Comparison of ENCODE assay signal across 9 mouse cellular contexts in the genomic region with DNA sequence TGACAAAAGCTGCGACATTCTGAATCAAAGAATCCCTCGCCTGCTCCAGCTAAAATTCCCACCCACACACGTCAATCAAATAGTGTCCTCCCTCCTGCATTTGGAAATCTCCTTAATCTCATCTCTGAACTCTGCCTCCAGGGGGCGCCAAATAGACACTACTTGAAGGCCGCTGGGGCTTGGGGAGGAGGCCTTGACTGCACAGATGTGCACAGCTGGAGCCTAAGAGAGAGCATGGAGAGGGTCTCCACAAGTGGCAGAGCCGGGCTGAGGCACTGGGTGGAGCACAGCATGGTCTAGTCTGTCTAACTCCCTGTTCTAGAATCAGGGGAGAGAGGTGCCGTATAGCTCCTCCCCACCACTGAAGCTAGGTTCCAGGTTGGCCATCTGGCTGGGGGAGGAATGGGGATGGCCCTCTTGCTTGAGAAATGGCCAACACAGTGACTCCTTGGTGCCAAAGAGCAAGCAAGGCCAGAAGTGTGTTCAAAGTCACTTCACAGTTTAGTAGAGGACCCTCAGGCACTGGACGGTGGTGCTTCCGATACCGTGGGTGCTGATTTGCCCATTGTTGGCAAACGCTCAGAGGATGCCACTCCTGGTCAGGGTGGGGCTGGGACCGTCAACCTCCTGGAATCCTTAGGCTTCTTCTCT. TPM values are rescaled to one million over a fixed set of nuclear protein-coding genes. Genes with fewer than 3 reads are reported as not detected.
DNase-seq lines count a peak whose midpoint lies in the region; ATAC-seq and TF ChIP-seq lines count a peak whose summit lies in the region.
"Had no signal": no experiment of that assay in that cellular context is flagged by ENCODE, and none has a peak within 500 bp of the region (broad histone marks: within the 10 kb centered on the region; RNA-seq: fewer than 3 reads in every experiment).

No protein-coding gene starts in this region.

- H3K9ac ChIP-seq in ES-E14 (ENCODE audit: insufficient read depth, low read depth, low read length, poor library complexity, severe bottlenecking) = no peak overlapping the region
- no peak overlapping the region for H3K9ac ChIP-seq in forebrain, embryonic 11.5 days (ENCODE audit: low read length)
- H3K9ac ChIP-seq in hindbrain, embryonic 12.5 days = no peak overlapping the region

- no peaks in the 10 kb centered on the region for H3K4me1 ChIP-seq in ES-E14 (ENCODE audit: control insufficient read depth in 2 of 2, insufficient read depth in 2 of 2, low read length in 2 of 2, poor library complexity in 1 of 2)
- H3K4me1 ChIP-seq in bone marrow macrophage, adult 2 months (ENCODE audit: control insufficient read depth, insufficient read depth, low read length) = peaks cover 5% of the 10 kb centered on the region; the same call in 1 of the 2 replicates
- no peaks in the 10 kb centered on the region for H3K4me1 ChIP-seq in forebrain, embryonic 11.5 days (replicated peaks; ENCODE audit: control insufficient read depth, insufficient read depth, low read length)
- peaks cover 2% of the 10 kb centered on the region; the same call in 1 of the 2 replicates for H3K4me1 ChIP-seq in hindbrain, embryonic 12.5 days

- peak; percentile 79 for DNase-seq in ES-E14 (ENCODE audit: low read depth, low spot score)
- peak; percentile 86 for DNase-seq in forebrain, embryonic 11.5 days (ENCODE audit: low spot score)
- DNase-seq in layer of hippocampus, postnatal 10 days (ENCODE audit: low spot score in 2 of 2) = peak; percentile 86 to 87
- peak; percentile 92 for DNase-seq in lung, postnatal 36 days
- peak; percentile 64 for DNase-seq in skeletal muscle tissue, adult 2 months (ENCODE audit: low read depth, low spot score)
- DNase-seq in urinary bladder, postnatal 4 days (ENCODE audit: low spot score in 2 of 2) = peak; percentile 71 to 88

- no peaks in the 10 kb centered on the region for H3K27me3 ChIP-seq in forebrain, embryonic 11.5 days (ENCODE audit: control insufficient read depth, insufficient read depth, low read length)
- peaks cover 2% of the 10 kb centered on the region; the same call in 1 of the 2 replicates for H3K27me3 ChIP-seq in hindbrain, embryonic 12.5 days

- no peak overlapping the region for H3K27ac ChIP-seq in ES-E14 (ENCODE audit: insufficient read depth, low read depth, low read length, poor library complexity, severe bottlenecking)
- H3K27ac ChIP-seq in bone marrow macrophage, adult 2 months (ENCODE audit: insufficient read depth, low read depth, low read length) = no peak overlapping the region
- H3K27ac ChIP-seq in forebrain, embryonic 11.5 days (ENCODE audit: low read depth, low read length) = no peak overlapping the region
- H3K27ac ChIP-seq in hindbrain, embryonic 12.5 days = no peak overlapping the region

- no peak for ATAC-seq in forebrain, embryonic 11.5 days (replicated peaks; ENCODE audit: low FRiP score)
- peak; percentile 54; the same call in 1 of the 2 replicates for ATAC-seq in hindbrain, embryonic 12.5 days (ENCODE audit: low FRiP score)

- no peaks in the 10 kb centered on the region for H3K9me3 ChIP-seq in ES-E14 (ENCODE audit: control insufficient read depth, insufficient read depth, low read depth, low read length)
- H3K9me3 ChIP-seq in forebrain, embryonic 11.5 days (ENCODE audit: control insufficient read depth, low read length) = no peaks in the 10 kb centered on the region
- H3K9me3 ChIP-seq in hindbrain, embryonic 12.5 days (replicated peaks) = no peaks in the 10 kb centered on the region

- WGBS in forebrain, embryonic 11.5 days = 45% methylated on average over 12 of the region's 12 CpGs
- WGBS in hindbrain, embryonic 12.5 days = 46% methylated on average over 12 of the region's 12 CpGs

- in situ Hi-C loops in ES-E14 (cut with MboI; ENCODE audit: low sequenced_read_pairs in 2 of 2, unreplicated experiment in 2 of 2) = no loop called here

- peak; percentile 83 for TF ChIP-seq CTCF in bone marrow macrophage, adult 2 months (IDR thresholded peaks at IDR 0.05; ENCODE audit: low read depth, low read length)

- no peak for TF ChIP-seq POLR2A in bone marrow macrophage, adult 2 months (IDR thresholded peaks at IDR 0.05; ENCODE audit: borderline replicate concordance, low read depth, low read length)

- no peak overlapping the region for H3K4me2 ChIP-seq in forebrain, embryonic 11.5 days (ENCODE audit: low read depth, low read length, severe bottlenecking)
- no peak overlapping the region for H3K4me2 ChIP-seq in hindbrain, embryonic 12.5 days (replicated peaks)

- H3K4me3 ChIP-seq in ES-E14 (ENCODE audit: insufficient read depth in 1 of 2, low read depth in 1 of 2, low read length in 2 of 2, poor library complexity in 1 of 2, severe bottlenecking in 1 of 2) = no peak overlapping the region
- no peak overlapping the region for H3K4me3 ChIP-seq in bone marrow macrophage, adult 2 months (ENCODE audit: insufficient read depth, low read length)
- H3K4me3 ChIP-seq in forebrain, embryonic 11.5 days (ENCODE audit: low read depth, low read length) = no peak overlapping the region
- H3K4me3 ChIP-seq in hindbrain, embryonic 12.5 days = no peak overlapping the region

- H3K36me3 ChIP-seq in ES-E14 (ENCODE audit: control insufficient read depth, insufficient read depth, low read length, poor library complexity, severe bottlenecking) = no peaks in the 10 kb centered on the region
- H3K36me3 ChIP-seq in forebrain, embryonic 11.5 days (ENCODE audit: control insufficient read depth, insufficient read depth, low read length) = no peaks in the 10 kb centered on the region; the same call in 1 of the 2 replicates
- no peaks in the 10 kb centered on the region for H3K36me3 ChIP-seq in hindbrain, embryonic 12.5 days

TF ChIP-seq in ES-E14, 5 proteins besides CTCF, POLR2A, EP300 and RAD21:
- TF ChIP-seq ZNF384 (IDR thresholded peaks at IDR 0.05; ENCODE audit: low read depth, low read length) (no peak), ZC3H11A (IDR thresholded peaks at IDR 0.05; ENCODE audit: borderline replicate concordance, low read depth, low read length) (peak; percentile 68; the same call in 1 of the 2 replicates), HCFC1 (IDR thresholded peaks at IDR 0.05; ENCODE audit: borderline replicate concordance, insufficient read depth, low read length) (0 out of 2 replicates have a peak, but pooled peaks have one; percentile 27)

RNA-seq across cellular contexts. Expression of a gene that starts 32.6 kb away (rescaled TPM):
- 0.11 and 0.27 TPM in 2 replicates for total RNA-seq in ES-E14 (2012; rRNA removed)
- polyA plus RNA-seq in bone marrow macrophage, adult 2 months (2012; ENCODE audit: insufficient read depth, insufficient read length, missing spikeins) = 0.61 and 0.78 TPM in 2 replicates
- polyA plus RNA-seq in forebrain, embryonic 11.5 days (2014; fragmentation: Nextera tagmentation; extraction: Ambion mirVana) = 0.20 and 0.29 TPM in 2 replicates
- 1.6 and 2.2 TPM in 2 replicates for polyA plus RNA-seq in hindbrain, embryonic 12.5 days (2016; fragmentation: Nextera tagmentation; extraction: Ambion mirVana)
- total RNA-seq in layer of hippocampus, postnatal 10 days (2021) = 1 to 10 TPM; 2.9 to 3.3 TPM
- total RNA-seq: hematopoietic stem cell, adult 5-6 weeks had no signal

RNA-seq across cellular contexts. Expression of a gene that starts 51.6 kb away (rescaled TPM):
- total RNA-seq in ES-E14 (2012; rRNA removed) = 0.21 and 0.45 TPM in 2 replicates
- 7.2 and 8.6 TPM in 2 replicates for polyA plus RNA-seq in bone marrow macrophage, adult 2 months (2012; ENCODE audit: insufficient read depth, insufficient read length, missing spikeins)
- polyA plus RNA-seq in forebrain, embryonic 11.5 days (2014; fragmentation: Nextera tagmentation; extraction: Ambion mirVana) = 2.2 and 2.4 TPM in 2 replicates
- polyA plus RNA-seq in hindbrain, embryonic 12.5 days (2016; fragmentation: Nextera tagmentation; extraction: Ambion mirVana) = 3.2 and 3.8 TPM in 2 replicates
- 10 to 100 TPM; 14.8 to 15.4 TPM for total RNA-seq in layer of hippocampus, postnatal 10 days (2021)
